Mouse (Mus musculus) frontal cortex, adult (tissue): ENCODE results near the gene Epn3.

Experiments used
- ATAC-seq: cut with Nextera tagmentation; 2 replicates; pipeline ENCODE4 v1.9.2; 2017; ENCODE audit warnings: mild to moderate bottlenecking, moderate library complexity, mixed read lengths; ENCODE audit not compliant: low TSS enrichment

Gene Epn3

DNA sequence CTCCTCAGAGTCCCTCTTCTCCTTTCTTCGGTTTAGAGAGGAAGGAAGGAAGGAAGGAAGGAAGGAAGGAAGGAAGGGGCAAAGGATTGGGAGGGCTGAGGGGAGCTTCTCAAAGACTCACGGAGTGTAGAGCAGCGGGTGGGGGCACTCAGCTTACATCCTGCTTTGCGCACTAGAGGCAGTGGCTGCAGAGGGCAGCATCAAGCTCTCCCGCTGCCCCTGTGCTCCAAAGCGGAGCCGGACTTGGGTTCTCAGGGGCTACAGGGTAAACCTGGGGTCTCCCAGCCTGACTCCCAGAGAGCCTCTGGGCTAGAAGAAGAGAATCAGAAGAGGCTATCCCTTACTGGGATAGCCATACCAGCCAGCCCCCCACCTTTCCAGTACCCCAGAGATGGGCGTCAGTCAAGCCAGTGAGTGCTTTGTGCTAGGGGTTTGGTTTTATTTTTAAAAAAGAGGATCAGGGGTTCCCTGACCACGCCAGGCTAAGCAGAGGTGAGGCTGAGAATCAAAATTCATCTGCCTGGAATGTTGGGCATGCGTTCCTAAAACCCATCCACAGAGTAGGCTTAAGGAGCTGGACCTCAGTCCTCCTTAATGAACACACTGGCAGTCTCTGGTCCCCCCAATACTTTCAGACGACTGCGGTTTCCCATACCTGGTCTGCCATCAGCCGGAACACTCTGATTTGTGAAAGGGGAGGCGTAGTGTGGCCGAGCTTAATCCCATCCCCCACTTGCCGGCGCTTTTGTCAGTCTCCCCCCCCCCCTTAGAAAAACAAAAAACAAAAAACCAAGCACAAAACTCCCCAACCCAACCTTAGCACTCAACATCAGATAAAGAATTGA is 27.8 kb downstream of the Epn3 start:
- ATAC-seq: no peak

DNA sequence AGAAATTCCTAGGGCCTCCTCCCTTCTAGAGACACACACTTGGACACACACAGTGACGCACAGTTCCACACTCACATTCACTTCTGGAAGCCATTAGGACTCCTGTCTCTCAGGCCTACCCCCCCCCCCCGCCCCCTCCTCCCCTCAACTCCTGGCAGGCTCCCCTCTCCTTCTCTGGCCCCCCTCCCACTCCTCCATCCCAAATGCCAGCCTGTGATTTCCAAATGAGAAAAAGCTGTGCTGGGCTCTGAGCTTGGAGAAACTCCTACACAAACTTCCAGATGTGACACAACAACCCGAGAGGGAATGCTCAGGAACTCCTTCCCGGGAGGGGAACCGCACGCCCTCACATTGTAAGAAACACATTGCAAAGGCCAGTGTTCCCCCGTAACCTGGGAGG is 29.4 kb downstream of the Epn3 start:
- ATAC-seq: no peak

DNA sequence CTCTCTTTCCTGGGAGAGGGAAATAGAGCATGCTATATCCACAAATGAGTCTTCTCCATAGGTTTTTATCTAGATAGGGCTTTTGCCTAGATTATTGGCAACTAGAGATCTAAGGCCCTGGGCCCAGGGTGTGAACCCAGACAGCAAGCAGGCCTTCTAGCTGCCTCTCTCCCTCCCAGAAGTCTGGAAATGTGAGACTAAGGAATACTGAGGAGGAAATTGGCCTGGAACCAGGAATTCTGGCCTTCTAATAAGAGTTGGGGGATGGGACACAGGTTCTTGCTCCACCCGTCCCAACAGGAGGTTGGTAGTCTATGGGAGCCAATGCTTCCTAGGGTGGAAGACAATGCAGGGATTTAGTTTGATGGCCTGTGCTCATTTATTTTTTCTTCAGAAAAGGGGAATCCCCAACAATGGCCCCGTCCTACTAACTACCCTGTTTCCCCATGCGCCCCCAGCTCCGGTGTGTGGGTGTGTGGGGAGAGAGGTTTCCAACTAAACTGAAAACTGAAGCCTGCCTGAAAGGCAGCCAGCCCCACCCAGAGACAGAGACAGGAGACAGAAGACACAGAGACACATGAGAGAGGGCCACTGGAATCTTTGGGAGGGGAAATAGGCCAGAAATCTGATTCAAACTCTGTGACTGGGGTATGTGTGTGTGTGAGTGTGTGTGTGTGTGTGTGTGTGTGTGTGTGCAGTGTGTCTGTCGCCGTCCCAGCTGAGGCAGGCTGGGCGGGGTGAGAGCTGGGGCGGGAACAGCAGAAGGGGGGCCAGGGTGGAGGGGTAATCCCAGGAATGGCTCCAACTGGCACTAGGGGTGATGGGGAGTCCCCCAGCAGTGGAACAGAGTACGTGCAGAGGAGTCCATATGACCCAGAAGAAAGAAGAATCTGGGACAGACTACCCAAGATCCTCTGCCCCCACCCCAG is 30.4 kb downstream of the Epn3 start:
- ATAC-seq: no peak

GRCm38 (mm10) chr11:94468582-94469064 is 31.2 kb downstream of the Epn3 start:
- peak; percentile 29 for ATAC-seq

- peak; percentile 38 for ATAC-seq
These were observed 33.4 kb downstream of the Epn3 start for GRCm38 (mm10) chr11:94466333-94466855.

DNA sequence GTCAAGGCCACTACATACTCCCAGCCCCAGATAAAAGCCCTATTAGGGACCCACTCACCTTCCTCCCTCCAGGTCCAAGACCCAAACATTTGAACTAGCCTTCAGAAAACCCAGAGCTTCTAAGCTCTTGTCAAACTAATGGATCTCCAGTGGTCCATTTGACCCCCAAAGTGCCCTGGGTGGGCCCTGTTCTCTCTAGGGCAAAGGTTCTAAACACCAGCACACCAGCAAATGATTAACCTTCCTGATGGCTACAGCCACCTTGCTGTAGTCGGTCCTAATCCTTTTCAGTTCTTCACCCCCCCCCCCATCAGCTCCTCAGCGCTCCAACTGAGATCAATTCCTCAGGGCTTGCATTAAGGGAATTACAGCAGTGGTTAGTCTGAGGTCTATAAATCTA is 35.6 kb downstream of the Epn3 start:
- ATAC-seq: no peak

- ATAC-seq: no peak
These were observed 37.9 kb downstream of the Epn3 start for GRCm38 (mm10) chr11:94461856-94462255.

DNA sequence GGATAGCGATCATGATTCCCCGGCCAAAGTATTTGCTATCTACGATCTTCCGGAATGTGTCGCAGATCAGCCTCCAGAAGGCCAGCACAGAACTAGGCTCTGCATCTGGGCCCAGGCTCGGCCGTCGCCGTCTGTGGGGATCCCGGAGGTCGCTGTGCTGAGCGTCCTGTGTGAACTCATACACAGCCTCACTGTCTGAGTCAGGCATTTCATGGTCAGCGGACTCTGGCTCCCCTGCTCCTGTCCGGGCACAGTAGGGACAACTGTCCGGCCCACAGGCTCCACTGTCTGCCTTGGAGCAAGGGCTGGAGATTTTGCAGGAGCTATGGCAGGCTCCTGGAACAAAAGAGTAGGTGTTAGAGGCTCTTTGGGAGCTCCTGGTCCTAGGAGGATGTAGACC is 42.8 kb downstream of the Epn3 start:
- no peak for ATAC-seq

DNA sequence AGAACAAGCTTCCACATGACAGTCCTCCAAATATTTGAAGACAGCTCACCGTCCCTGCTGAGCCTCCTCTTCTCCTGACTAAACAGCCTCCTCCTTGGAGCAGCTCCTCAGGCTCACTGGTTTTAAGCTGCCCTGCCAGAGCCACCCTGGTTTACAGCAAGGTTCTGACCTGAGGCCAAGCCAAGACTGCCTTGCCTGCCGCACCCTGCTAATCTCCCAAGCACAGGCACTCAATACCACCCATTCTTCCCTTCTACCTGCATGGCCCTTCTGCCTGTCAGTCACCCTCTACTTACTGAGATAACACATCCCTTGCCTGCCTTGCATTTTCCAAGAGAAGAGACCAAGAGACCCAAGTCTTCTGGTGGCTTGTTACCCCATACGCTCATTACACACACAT is 43.4 kb downstream of the Epn3 start:
- ATAC-seq: peak; percentile 24

GRCm38 (mm10) chr11:94455161-94455820 is 44.5 kb downstream of the Epn3 start:
- ATAC-seq: peak; percentile 38; the same call in 1 of the 2 replicates

DNA sequence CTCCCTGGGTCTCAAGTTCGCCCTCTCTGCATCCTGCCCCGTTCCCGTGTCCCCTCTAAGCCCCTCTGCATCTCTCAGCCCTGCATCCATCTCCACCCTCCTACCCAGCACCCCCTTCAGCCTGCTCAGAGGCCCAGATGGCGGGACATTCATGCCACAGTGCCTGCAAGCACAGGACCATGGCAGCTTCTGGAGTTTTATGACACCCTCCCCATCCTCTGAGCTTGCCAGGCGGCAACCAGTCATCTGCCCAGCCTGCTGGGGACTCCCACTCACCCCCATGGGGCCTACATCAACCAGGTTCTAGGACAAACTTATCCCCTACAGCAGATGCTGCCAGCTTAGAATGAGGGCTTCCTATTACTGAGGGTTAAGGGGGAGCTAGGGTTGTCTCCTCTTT is 45.0 kb downstream of the Epn3 start:
- ATAC-seq: peak; percentile 60

- ATAC-seq: no peak
These were observed 48.5 kb downstream of the Epn3 start for GRCm38 (mm10) chr11:94451091-94451773.

DNA sequence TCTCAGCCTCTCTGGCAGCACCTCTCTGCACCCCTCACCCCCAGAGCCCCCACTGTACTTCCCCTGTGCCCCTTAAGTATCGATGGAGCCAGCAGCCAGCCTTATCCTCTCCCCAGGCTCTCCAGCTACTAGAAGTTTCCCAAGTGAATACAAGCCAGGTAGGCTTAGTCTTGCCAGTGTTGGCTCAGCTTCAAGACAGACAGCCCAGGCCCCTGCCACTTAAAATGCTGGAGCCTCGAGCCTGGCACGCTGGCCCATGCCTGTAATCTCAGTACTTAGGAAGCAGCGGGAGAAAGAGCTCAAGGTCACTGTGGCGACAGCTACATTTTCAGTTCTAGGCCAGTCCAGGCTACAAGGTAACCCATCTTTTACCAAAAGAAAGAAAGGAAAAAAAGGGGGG is 49.9 kb downstream of the Epn3 start:
- ATAC-seq: no peak

DNA sequence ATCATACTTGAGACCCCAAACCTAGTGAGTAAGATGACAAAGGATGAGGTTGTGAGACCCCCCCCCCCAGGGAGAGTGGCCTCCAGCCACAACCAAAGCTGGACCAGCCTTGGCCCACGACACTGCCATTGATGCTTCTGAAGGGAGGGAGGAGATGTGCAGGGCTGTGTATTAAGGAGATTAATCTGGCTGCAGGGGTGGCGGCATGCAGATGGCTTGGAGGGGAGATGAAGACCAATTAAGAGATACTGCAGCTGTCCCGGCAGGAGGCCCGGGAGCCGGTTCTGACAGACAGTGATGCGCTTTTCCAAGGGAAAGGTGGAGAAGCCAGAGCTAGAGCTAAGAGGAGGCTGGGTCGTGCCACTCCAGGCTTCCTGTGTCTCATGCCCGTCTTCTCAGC is 50.5 kb downstream of the Epn3 start:
- ATAC-seq: no peak

- ATAC-seq: no peak
These were observed 52.8 kb downstream of the Epn3 start for GRCm38 (mm10) chr11:94447017-94447416.

- no peak for ATAC-seq
These were observed 54.5 kb downstream of the Epn3 start for GRCm38 (mm10) chr11:94445300-94445699.

DNA sequence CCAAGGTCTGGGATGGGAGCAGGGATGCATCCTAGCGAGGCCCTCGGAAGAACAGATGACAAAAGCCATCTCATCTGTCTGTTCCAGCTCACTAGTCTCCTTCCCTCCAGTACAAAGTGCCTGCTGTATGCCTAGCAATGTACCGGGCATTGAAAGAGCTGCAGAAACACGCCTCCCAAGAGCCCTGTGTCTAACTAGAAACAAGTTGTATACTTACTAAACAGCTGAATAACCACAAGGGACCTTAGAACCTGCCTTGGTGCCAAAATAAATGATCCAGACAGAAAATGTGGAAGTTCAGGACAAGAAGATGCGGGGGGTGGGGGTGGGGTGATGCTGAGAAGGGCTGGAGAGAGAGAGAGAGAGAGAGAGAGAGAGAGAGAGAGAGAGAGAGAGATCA is 54.9 kb downstream of the Epn3 start:
- no peak for ATAC-seq

DNA sequence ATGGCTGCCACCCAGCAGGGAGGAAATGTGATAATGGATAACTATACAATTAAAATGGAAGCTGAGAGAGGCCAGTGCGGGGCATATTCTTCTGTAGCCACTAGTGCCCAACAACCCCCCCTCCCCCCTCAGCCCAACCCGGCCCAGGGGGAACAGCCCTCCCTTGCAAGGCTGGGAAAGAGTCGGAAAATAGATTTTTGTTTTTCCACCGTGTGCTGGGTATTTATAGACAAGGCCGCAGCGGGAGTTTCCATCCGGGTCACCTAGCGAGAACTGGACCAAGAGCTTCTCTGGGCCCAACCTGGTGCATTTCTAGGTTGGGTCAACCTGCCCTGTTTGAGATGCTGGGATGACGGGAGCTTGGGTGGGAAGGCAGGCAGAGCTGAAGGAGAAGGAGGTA is 58.0 kb downstream of the Epn3 start:
- no peak for ATAC-seq

- ATAC-seq: no peak
These were observed 58.7 kb downstream of the Epn3 start for GRCm38 (mm10) chr11:94441122-94441521.

- no peak for ATAC-seq
These were observed 59.4 kb downstream of the Epn3 start for GRCm38 (mm10) chr11:94440421-94440820.
